Mouse (Mus musculus) adrenal gland, postnatal 4 days (tissue): Measurements from ENCODE around the gene Slc27a3. TPM values are rescaled to one million over a fixed set of nuclear protein-coding genes. Genes with fewer than 3 reads are reported as not detected.

Experiments used
- DNase-seq, 2 experiments: peaks; one replicate each; pipeline ENCODE4 v3.0.0; 2021 to 2022; ENCODE audit warnings: low spot score in 2 of 2, mixed read lengths in 2 of 2
- long read RNA-seq, 2 experiments: library from polyadenylated mRNA; stranded (forward); transcript quantifications; one replicate each; pipeline ENCODE4 v2.0.0; 2021
- total RNA-seq, 2 experiments: library from RNA; stranded (reverse); gene quantifications; 2 replicates each; pipeline ENCODE4 v1.2.3; 2021

Slc27a3 gene
- total RNA-seq: 10 to 100 TPM; 76.7 to 83.4 TPM
- long read RNA-seq, experiment 1, transcript Slc27a3-201 (10 exons, 2,259 nt): major isoform, 48 of 65 reads
- long read RNA-seq, experiment 1, partial matches to known transcripts: 11 of 65 reads
- long read RNA-seq, experiment 1, other reads (novel, unspliced or antisense): 2 of 65 reads
- long read RNA-seq, experiment 2, transcript Slc27a3-201 (10 exons, 2,259 nt): major isoform, 110 of 143 reads
- long read RNA-seq, experiment 2, partial matches to known transcripts: 21 of 143 reads
- long read RNA-seq, experiment 2, other reads (novel, unspliced or antisense): 10 of 143 reads

- DNase-seq: peak; percentile 32 to 44
Observed at GRCm38 (mm10) chr3:90389511-90390490, at the start of gene Slc27a3. TSS of gene Slc27a3 (minus strand) at chr3:90389938.

GRCm38 (mm10) chr3:90437131-90437530 is 47.4 kb upstream of the Slc27a3 start:
- no peak for DNase-seq

GRCm38 (mm10) chr3:90434073-90434730 is 44.5 kb upstream of the Slc27a3 start:
- DNase-seq: no peak

- DNase-seq: peak; percentile 93 to 97
Observed at GRCm38 (mm10) chr3:90433381-90434020, 43.8 kb upstream of the Slc27a3 start, which contains the start of gene Ints3. TSS of gene Ints3 (minus strand) at chr3:90433622.

- DNase-seq: peak; percentile 16 to 41
Observed at GRCm38 (mm10) chr3:90432811-90433219, 43.1 kb upstream of the Slc27a3 start.

GRCm38 (mm10) chr3:90432348-90432747 is 42.6 kb upstream of the Slc27a3 start:
- DNase-seq: no peak

GRCm38 (mm10) chr3:90429576-90429975 is 39.8 kb upstream of the Slc27a3 start:
- DNase-seq: no peak

GRCm38 (mm10) chr3:90428186-90428585 is 38.4 kb upstream of the Slc27a3 start:
- no peak for DNase-seq

- no peak for DNase-seq
Observed at GRCm38 (mm10) chr3:90427574-90427973, 37.8 kb upstream of the Slc27a3 start.

- DNase-seq: no peak
Observed at GRCm38 (mm10) chr3:90425499-90425898, 35.8 kb upstream of the Slc27a3 start.

GRCm38 (mm10) chr3:90423549-90423948 is 33.8 kb upstream of the Slc27a3 start:
- no peak for DNase-seq

- DNase-seq: no peak
Observed at GRCm38 (mm10) chr3:90420696-90421095, 31.0 kb upstream of the Slc27a3 start.

- DNase-seq: no peak
Observed at GRCm38 (mm10) chr3:90413011-90413396, 23.3 kb upstream of the Slc27a3 start.

- peak; percentile 55 to 67 for DNase-seq
Observed at GRCm38 (mm10) chr3:90412312-90413010, 22.7 kb upstream of the Slc27a3 start.

- DNase-seq: no peak
Observed at GRCm38 (mm10) chr3:90408721-90409120, 19.0 kb upstream of the Slc27a3 start.

GRCm38 (mm10) chr3:90406414-90406813 is 16.7 kb upstream of the Slc27a3 start:
- no peak for DNase-seq

- DNase-seq: no peak
Observed at GRCm38 (mm10) chr3:90404609-90405008, 14.9 kb upstream of the Slc27a3 start.

- no peak for DNase-seq
Observed at GRCm38 (mm10) chr3:90404121-90404520, 14.4 kb upstream of the Slc27a3 start.

- no peak for DNase-seq
Observed at GRCm38 (mm10) chr3:90400993-90401392, 11.3 kb upstream of the Slc27a3 start.

GRCm38 (mm10) chr3:90395629-90396028 is 5.9 kb upstream of the Slc27a3 start:
- DNase-seq: no peak
